Mouse (Mus musculus) E14TG2a.4 (cell line): Measurements from ENCODE around the gene Zc3hav1.

Experiments
- CTCF ChIP-seq: conservative IDR thresholded peaks from 2 replicates; pipeline ENCODE4 v1.5.1; 2014; ENCODE audit warnings: low read length
- POU5F1 ChIP-seq: IDR thresholded peaks from 2 replicates; pipeline ENCODE4 v1.6.1; 2014; ENCODE audit warnings: low read length, borderline replicate concordance

DNA sequence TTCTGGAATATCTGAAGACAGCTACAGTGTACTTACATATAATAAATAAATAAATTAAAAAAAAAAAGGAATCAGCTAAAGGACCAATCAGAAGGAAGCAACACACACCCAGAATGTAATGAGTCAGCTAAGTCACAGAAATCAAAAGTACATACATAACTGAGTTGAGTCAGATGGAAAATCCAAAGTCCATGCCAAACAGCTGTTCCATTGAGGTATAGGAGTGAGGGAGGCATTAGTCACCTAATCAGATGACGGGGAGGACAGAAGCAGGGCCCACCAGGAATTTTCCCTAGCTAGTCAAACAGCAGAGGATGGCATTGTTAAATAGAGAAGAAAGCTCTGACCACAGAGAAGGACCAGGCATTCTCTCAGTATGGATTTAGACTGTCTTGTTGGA is 19.9 kb upstream of the Zc3hav1 start:
- TF ChIP-seq CTCF (no peak), POU5F1 (no peak)
